Mouse (Mus musculus): Measurements from ENCODE around the gene Sfr1.

GRCm38 (mm10) chr19:47752456-47752855 lies 21.0 kb downstream of the Sfr1 start:
- no peak for TF ChIP-seq CTCF (IDR thresholded peaks at IDR 0.05; ENCODE audit: control insufficient read depth, insufficient read depth, low read length)
- no peak for TF ChIP-seq POLR2A (IDR thresholded peaks at IDR 0.05; ENCODE audit: borderline replicate concordance, control insufficient read depth, low read depth, low read length)
